Mouse (Mus musculus): Measurements from ENCODE around the gene Tas1r3. TPM values are rescaled to one million over a fixed set of nuclear protein-coding genes. Genes with fewer than 3 reads are reported as not detected.

The Tas1r3 gene
- total RNA-seq, 2 experiments from 2014 or later: 0.66 to 1.4 TPM

DNA sequence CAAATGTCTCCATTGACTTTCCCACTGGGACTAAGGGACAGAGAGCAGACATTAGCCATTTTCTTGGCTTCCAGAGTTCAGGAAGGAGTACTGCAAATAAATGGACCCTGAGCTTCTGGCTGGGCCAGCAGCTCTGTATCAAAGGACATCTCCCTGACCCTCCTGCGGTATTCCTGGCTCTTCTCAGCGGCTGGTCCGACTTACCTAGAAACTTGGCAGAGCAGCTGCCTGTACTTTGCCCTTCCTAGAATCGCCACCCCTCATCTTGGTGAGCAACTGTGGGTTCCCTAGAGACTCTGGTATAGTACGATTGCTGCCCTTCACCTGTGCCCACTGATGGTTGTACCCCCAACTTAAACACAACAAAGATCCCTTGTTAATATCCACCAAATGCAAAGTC lies 19.9 kb downstream of the Tas1r3 start:
- ATAC-seq (ENCODE audit: poor library complexity, severe bottlenecking): no peak

DNA sequence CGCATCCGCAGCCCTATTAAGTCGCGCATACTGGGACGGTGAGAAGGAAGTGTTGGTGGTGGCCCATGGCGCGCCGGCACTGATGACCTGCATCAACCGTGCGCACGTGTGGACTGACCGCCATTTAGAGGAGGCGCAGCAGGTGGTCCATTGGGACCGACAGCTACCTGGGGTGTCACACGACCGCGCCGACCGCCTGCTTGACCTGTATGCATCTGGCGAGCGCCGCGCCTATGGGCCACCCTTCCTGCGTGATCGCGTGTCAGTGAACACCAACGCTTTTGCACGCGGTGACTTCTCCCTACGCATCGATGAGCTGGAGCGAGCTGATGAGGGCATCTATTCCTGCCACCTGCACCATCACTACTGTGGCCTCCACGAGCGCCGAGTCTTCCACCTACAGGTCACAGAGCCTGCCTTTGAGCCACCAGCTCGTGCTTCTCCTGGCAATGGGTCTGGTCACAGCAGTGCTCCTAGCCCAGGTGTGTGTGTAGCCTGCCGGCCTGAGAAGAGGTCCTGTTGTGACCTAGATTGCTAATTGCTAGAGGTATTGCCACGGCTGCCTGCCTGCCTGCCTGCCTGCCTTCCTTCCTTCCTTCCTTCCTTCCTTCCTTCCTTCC lies 21.4 kb downstream of the Tas1r3 start:
- ATAC-seq (ENCODE audit: poor library complexity, severe bottlenecking): 0 out of 2 replicates have a peak, but pooled peaks have one; percentile 1

DNA sequence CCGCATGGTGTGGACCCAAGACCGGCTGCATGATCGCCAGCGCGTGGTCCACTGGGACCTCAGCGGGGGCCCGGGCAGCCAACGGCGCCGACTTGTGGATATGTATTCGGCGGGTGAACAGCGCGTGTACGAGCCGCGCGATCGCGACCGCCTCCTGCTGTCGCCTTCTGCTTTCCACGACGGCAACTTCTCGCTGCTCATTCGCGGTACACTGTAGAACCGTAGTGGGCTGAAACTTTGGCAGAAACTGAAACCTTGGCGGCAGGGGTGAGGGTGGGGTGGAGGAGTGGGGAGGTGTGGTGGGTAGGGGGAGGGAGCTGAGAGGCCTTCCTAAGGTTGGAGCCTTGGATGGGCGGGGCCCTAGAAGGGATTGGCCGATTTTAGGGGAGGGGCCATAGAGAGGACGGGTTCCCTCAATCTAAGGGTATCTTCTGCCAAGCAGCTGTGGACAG lies 22.1 kb downstream of the Tas1r3 start:
- peak; percentile 76 for ATAC-seq (ENCODE audit: poor library complexity, severe bottlenecking)

GRCm38 (mm10) chr4:155840076-155841002 lies 22.8 kb downstream of the Tas1r3 start:
- ATAC-seq (ENCODE audit: poor library complexity, severe bottlenecking): no peak

DNA sequence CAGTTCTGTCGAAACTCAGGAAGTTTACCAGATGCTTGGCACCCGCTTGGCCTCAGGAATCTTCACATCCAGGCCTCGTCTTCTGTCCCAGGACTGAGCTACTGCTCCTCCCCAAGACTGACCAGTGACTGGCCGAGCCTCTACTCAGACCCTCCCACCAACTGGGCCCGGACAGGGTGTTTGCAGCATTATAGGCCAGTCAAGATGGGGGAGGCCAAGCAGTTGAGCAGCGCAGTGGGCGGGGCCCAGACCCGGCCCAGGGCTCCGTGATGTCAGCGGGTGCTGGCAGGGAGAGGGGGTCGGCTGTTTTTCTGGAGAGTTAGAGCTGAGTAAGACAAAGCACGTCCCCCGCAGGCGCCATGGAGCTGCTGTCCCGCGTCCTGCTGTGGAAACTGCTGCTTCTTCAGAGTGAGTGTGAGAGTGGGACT lies 23.7 kb downstream of the Tas1r3 start, which contains the start of gene Mxra8:
Mxra8 (plus strand) TSS at position 198 of the 428 bp plus-strand sequence.
- ATAC-seq (ENCODE audit: poor library complexity, severe bottlenecking): no peak

DNA sequence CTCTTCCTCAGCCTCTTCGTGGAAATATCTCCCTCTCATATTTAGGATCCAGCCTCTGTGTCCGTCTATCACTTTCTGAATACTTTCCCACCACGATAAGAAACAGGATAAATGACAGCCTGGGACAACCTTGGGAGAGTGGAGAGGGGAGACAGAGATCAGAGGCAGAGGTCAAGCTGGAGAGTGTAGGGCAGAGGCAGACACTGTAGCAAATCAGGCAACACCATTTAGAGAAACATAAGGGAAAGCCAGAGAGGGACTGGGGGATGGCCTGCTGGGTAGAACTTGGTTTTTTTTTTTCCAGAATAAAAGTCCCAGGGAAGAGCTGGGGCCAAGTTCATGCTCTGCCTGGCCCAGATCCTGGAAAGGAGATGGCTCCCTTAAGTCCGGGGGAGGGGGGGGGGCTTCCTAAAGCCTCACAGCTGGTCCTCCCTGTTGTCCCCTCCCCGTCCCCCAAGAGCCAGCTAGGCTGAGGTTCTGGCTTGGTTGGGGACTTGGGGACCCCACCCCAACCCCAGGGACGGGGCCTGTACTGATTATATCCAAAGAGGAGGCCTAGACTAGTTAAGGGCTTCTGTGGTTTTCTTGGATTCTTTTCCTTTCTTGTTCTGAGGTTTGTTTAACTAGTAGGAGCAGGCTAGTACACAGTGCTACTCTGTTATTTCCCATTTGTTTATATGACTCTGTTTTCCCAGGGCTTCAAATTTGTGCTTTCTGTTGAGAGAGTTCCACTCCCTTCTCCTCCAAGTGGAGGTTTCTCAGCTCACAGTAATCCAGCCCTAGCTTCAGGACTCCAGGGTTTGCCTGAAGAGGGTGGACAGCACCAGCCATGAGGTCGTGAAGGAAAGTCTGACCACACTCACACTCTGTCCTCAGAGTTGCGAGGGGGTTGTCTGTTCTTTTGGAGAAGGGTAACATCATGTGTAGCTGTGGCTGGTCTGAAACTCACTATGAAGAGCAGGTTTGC lies 24.7 kb downstream of the Tas1r3 start:
- ATAC-seq (ENCODE audit: poor library complexity, severe bottlenecking): no peak

DNA sequence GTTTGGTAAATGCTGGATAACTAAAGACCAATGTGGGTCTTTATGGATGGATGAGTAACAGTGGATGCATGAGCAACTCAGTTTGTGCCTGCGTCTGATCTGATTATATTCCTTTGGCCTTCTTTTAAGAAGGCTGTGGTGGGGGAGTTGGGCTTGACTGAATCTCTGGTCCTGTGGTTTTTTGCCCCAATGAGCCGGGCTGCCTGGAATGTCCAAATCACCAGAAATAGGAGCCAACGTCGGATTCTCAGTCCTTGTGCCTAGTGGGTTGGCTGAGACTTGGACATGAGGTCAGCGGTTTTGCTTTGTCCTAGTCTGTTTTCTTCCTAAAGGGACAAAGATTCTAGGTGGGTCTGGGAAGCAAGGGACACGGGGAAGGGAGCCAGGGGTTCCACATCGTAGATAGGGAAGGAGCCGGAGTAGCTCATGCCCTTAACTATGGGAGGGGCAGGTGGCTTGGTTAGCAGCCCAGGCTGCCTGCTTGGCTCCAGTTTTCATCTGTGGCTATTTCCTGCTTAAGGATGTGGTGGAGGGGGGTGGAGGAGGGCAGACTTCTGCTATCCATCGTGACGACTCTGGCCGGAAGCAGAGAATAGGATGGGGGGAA lies 25.7 kb downstream of the Tas1r3 start:
- peak; percentile 41 for ATAC-seq (ENCODE audit: poor library complexity, severe bottlenecking)

- ATAC-seq (ENCODE audit: poor library complexity, severe bottlenecking): peak; percentile 22
These were observed 29.3 kb downstream of the Tas1r3 start for GRCm38 (mm10) chr4:155833836-155834235.

GRCm38 (mm10) chr4:155833234-155833633 lies 29.9 kb downstream of the Tas1r3 start:
- ATAC-seq (ENCODE audit: poor library complexity, severe bottlenecking): peak; percentile 49

- no peak for ATAC-seq (ENCODE audit: poor library complexity, severe bottlenecking)
These were observed 30.8 kb downstream of the Tas1r3 start for GRCm38 (mm10) chr4:155832321-155832720.

- ATAC-seq (ENCODE audit: poor library complexity, severe bottlenecking): peak; percentile 33
These were observed 31.3 kb downstream of the Tas1r3 start for GRCm38 (mm10) chr4:155831831-155832230.

DNA sequence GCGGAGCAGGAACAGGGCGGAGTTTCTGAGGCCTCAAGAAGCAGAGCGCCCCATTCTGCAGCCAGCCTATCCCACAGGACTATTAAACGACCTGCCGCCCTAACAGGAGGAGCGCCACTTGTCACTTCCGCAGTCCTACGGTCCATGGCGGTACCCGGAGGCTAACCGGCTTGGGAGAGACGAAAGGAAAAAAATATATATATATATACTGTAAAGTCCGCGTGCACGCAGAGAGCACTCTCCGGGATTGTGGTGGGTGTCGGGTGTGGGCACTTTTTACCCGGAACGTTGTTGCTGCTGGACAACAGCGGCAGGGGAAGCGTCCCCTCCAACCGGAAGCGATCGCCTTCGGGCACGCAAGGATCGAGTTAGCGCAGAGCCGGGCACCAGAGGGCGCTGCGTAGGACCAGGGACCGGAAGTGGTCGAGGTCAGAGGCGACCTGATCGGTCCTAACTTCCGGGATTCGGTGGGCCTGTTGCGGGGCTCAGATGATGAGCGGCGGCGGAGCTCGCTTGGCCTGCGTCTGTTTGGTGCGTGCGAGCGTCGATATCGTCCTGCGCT lies 31.9 kb downstream of the Tas1r3 start, which contains the start of gene Aurkaip1:
Aurkaip1 (plus strand) TSS at position 68 of the 562 bp plus-strand sequence.
- ATAC-seq (ENCODE audit: poor library complexity, severe bottlenecking): peak; percentile 85

GRCm38 (mm10) chr4:155830596-155830995 lies 32.6 kb downstream of the Tas1r3 start:
- no peak for ATAC-seq (ENCODE audit: poor library complexity, severe bottlenecking)

GRCm38 (mm10) chr4:155829866-155830265 lies 33.3 kb downstream of the Tas1r3 start:
- ATAC-seq (ENCODE audit: poor library complexity, severe bottlenecking): no peak

- ATAC-seq (ENCODE audit: poor library complexity, severe bottlenecking): no peak
These were observed 39.7 kb downstream of the Tas1r3 start for GRCm38 (mm10) chr4:155823443-155823842.

- ATAC-seq (ENCODE audit: poor library complexity, severe bottlenecking): no peak
These were observed 42.1 kb downstream of the Tas1r3 start for GRCm38 (mm10) chr4:155821025-155821424.

GRCm38 (mm10) chr4:155817533-155817932 lies 45.6 kb downstream of the Tas1r3 start:
- no peak for ATAC-seq (ENCODE audit: poor library complexity, severe bottlenecking)

DNA sequence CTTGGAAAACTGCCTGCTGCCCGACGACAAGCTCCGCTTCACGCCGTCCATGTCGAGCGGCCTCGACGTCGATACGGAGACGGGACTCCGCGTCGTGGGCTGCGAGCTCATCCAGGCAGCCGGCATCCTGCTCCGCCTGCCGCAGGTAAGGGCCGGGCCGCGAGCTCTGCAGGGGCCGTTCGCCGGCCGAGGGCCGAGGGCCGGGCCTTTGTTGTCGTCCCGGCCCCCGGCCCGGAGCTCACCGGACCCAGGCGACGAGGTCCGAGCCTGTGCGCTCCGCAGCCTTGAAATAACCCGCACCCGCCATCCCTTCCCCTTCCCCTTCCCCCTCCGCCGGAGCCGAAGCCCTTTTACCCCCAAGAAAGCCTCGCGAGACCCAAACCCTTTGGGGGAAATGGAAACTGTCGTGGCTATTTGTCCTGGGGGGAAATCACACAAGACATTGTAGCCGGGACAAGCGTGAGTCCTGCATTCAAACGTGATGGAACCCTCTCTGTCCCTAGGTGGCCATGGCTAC lies 50.4 kb downstream of the Tas1r3 start:
- peak; percentile 16; the same call in 1 of the 2 replicates for ATAC-seq (ENCODE audit: poor library complexity, severe bottlenecking)

GRCm38 (mm10) chr4:155811929-155812664 lies 51.1 kb downstream of the Tas1r3 start, which contains the start of gene Ccnl2:
TSS of gene Ccnl2 (plus strand) at chr4:155812489.
- ATAC-seq (ENCODE audit: poor library complexity, severe bottlenecking): peak; percentile 100

All from megakaryocyte, adult 5-6 weeks (primary cell).